Mouse (Mus musculus): Measurements from ENCODE around the gene Akap12.

Akap12 gene

DNA sequence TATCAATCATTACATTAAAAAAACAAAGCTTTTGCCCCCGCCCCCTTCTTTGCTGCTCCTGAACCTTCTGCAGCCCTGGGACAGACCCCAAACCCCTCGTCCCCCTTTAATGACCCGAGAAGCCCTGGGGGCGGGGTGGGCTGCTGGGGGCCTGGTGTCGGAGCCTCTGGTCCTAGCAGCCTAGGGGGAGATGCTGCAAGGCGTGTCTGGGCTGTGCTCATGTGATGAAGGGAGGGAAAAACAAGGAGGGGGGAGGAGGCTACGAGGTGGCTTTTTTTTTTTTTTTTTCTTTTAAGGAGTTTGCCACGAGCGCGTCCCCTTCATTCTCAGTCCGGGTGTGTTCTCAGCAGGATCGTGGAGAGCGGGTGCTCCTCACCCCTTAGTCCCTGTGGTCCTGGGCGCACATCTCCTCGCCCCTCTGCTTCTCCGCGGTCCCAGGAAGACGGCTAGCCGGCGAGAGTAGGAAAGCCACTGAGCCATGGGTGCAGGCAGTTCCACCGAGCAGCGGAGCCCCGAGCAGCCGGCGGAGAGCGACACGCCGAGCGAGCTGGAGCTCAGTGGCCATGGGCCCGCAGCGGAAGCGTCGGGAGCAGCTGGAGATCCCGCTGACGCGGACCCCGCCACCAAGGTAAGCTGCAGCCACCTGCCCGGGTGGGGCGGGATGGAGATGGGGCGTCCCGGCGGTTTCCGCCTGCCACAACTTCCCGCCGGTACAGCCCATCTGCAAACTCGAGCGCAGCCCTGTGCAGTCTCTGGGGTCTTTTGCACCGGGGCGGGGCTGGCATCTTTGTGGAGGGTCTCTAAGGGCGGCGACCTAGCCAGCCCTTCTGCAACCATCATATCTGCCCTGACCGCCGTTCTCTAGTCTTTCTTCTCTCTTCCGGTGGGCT, at the start of gene Akap12:
Gene Akap12 (plus strand): TSS at position 340 of the 890 bp plus-strand sequence.
- peak; percentile 79 for DNase-seq

DNA sequence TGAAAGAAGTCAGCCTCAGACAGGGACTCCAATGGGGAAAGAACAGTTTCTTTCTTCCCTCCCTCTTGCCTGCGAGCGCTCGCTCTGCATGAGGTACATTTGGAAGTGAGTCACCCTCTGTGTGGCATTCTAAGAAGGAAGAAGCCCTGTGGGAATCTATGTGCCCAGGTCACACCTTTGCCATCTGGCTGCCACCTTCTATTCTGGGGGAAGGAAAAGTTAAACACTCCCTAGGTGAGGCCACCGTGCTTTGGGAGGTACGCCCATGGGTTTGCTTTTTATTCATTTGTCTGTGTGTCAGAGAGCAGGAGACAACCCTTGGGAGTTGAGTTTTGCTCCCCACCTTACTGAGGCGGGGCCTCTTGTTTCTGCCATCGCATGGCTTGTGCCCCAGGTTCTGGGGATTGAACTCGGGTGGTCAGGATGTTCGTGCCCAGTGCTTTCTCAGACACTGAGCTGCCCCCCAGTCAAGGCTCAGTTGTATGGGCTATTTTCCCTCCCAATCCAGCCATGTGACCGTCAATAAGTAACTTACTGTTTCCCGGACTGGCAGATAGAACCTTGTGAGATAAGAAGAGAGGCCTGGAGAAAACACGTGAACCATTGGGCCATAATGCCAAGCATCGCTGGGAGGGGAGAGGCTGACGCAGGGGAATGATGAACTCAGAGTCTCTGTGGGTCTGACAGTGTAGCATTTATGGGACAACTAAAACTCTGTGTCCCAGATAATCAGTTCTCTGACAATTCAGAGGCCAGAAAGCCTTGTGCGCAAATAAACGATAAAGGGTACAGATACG, 35.4 kb upstream of the Akap12 start:
- no peak for DNase-seq

GRCm38 (mm10) chr10:4233102-4233501, 33.1 kb upstream of the Akap12 start:
- DNase-seq, result no peak

DNA sequence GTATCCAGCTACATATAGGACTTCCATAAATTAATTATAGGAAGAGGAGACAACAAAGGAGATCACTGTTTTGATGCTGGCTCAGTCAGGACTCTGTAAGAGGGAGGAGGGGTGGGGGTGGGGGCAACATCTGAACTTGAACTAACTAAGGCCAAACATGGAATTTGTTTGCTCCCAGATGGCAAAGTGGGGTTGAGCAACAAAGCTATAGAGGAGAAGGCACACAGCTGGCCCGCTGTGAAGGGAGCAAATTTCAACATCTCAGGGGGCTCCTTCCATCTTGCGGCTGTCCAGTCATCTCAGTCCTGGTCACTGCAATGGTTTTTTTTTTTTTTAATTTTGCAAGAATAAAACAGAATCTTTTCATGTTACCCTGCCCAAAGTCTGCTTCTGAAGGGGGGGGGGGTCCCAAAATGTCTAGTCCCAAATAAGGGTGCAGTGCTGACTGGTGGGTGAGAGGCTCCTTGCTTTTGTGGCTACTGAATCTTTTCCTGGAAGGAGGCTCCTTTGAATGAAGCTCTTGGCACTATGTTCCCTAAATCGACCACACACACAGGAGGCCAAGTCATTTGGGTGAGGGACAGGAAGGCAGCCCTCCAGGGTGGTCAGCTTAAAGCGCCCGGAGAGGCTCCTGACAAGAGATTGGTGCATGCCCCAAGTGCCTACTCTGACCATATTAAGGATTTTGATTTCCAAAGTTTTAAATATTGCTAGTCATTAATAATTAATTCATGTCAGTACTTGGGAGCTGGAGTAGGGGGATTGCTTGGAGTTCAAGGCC, 26.2 kb upstream of the Akap12 start:
- DNase-seq, result no peak

GRCm38 (mm10) chr10:4243591-4244300, 22.4 kb upstream of the Akap12 start:
- no peak for DNase-seq

GRCm38 (mm10) chr10:4245812-4246211, 20.4 kb upstream of the Akap12 start:
- no peak for DNase-seq

DNA sequence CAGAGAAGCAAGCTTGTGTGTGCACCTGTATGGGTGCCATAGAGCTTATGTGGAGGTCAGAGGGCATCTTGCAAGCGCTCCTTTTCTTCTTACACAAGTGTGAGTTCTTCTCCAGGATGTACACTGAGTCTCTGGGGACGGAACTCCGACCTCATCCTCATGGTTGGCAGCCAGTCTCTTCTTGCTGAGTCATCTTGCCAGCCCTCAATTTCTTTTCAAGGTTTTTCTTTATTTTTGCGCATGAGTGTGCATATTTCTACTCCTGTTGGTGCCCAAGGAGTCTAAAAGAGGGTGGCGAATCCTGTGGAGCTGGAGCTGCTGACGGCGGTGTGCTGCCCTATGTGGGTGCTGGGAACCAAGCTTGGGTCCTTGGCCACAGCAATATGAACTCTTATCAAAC, 19.8 kb upstream of the Akap12 start:
- DNase-seq, result no peak

- no peak for DNase-seq
Observed at GRCm38 (mm10) chr10:4249235-4249845, 16.8 kb upstream of the Akap12 start.

DNA sequence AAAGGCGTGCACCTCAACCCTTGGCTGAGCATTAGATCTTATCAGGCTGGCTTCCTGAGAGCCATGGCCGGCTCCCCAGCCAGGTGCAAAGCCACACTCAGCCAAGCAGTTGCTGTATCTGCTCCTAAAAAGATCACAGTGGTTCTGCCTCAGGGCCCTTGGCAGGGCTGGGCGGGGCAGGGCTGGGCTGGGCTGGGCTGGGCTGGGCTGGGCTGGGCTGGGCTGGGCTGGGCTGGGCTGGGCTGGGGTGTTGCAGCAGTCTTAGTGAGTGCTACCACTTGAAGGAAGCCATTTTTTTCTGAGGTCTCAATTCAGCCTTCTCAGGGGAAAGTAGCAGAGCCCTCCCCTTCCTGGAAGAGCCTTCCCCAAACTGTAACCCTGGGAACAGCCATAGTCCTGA, 15.5 kb upstream of the Akap12 start:
- no peak for DNase-seq

DNA sequence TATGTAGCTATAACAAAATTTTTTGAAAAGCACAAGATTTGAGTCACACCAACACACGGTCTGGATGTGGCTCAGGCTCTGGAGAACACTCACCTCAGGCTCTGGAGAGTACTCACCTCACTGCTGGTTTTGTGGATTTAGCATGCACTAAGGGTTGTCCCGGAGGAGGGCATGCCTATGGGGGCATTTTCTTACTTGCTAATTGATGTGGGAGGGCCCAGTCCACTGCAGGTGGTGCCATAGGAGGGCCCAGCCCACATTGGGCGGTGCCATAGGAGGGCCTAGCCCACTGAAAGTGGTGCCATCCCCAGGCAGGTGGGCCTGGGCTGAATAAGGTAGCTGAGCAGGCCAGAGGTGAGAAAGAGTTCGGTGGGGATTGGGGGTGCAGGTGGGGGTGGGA, 12.6 kb upstream of the Akap12 start:
- no peak for DNase-seq

DNA sequence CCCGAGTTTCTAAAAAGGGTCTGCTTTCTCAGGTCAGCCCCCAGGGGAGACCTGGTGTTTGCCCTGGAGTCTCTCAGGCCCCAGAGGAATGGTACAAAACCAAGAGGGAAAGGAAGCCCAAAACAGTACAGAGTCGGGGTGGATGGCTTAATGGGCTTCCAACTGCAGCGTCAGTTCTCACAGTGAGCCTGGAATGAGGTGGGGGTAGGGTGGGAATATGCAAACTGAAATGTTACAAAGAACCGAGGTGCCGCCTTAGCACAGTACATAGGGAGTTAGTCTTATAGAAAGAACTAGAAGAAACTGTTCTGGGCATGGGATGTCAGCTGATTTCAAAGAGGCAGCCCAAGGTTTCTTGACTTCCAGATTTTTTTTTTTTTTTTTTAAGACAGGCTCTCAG, 11.7 kb upstream of the Akap12 start:
- DNase-seq, result no peak

GRCm38 (mm10) chr10:4260925-4261324, 5.3 kb upstream of the Akap12 start:
- no peak for DNase-seq

DNA sequence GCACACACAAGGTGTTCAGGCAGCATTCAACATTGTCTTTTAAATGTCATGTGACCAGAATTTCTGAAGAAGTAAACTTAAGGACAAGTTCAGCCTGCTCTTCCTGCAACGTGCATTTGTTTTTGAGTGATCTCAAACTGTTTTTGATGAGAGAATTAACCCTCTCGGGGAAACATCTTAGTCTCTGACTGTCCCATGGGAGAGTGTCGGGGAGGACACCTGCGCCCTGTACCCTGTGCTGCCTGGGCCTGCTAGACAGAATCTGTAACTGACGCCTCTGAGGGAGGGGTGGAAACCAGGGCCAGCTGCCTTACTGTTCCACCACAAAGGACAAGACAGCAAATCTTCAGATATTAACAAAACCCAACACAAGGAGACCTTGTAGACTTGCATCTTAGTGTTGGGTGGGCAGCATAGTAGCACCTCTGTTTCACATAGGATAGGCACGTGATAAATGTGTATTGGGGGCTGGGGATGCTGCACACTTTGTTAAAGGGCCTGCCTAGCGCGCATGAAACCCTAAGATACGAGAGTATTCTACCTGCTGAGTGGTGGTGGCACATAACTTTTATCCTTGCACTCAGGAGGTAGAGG, 4.7 kb upstream of the Akap12 start:
- DNase-seq, result peak; percentile 37

GRCm38 (mm10) chr10:4265641-4266040, 539 bp upstream of the Akap12 start:
- DNase-seq, result peak; percentile 27

- DNase-seq, result peak; percentile 45
Observed at GRCm38 (mm10) chr10:4266931-4267310, 741 bp downstream of the Akap12 start.

DNA sequence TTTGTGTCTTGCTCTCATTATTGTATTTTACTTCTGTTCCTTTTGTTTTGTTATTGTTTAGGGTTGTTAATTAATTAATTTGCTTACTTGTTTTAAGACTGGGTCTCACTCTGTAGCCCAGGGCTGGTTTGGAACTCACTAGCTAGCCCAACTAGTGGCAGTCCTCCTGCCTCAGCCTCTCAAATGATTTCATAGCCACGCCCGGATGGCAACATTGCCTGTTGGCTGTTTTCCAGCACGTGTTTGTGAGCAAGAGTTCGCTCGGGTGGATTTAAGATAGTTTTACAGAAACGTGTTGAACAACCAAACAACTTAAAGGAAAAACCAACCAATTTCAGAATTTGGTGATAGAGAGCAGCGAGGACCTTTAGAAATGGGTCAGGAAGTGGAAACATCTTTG, 1.3 kb downstream of the Akap12 start:
- no peak for DNase-seq

- no peak for DNase-seq
Observed at GRCm38 (mm10) chr10:4268140-4268539, 2.0 kb downstream of the Akap12 start.

DNA sequence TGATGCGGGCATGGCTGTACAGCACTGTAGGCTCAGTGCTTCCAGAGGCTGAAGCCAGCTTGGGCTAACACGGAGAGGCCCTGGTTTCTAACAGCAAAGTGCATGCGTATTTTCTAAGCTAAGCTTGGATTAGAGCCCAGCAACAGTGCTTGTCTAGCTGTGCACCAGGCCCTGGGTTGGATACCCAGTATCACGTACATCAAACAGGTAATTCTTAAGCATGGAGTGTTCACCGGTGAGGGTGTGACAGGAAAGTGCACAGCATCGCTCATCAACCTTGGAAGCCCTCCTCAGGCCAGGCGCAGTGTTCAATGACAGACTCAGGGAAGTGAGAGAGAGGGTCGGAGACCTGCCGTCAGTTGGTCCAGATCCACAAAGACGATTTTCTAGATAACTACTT, 9.4 kb downstream of the Akap12 start:
- no peak for DNase-seq

- DNase-seq, result no peak
Observed at GRCm38 (mm10) chr10:4276081-4276480, 9.9 kb downstream of the Akap12 start.

DNA sequence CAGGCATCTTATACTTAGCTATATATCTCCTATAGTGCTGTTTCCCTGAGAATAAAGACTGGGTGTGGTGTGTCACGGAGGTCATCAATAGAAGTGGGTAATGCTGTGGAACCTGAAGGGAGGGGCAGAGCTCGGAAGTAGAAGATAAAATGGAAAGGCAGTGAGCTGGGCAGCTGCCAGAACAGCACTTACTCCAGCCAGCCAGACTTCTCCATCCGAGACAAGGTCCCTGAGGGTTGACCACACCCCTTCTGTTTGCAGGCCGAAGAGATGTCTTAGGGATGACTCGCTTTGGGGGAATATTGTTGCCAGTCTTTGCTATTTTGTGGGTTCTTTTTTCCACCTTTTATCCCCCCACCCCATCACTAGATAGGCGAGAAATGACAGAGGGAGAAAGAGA, 11.9 kb downstream of the Akap12 start:
- no peak for DNase-seq

DNA sequence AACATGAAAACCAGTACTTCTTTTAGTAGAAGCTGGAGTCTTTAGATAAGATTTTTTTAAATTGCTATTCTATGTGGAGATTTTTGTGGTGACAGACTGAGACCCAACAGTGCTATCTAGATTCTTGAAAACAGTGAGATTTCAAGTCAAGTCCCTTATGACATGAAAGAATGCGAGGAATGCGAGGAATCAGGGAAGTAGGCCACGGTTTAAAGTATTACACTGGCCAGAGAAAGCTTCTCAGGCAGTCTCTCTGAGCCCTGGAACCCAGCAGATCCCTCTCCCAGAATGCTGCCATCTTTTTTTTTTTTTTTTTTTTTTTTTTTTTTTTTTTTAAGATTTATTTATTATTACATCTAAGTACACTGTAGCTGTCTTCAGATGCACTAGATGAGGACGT, 16.2 kb downstream of the Akap12 start:
- DNase-seq, result no peak

- no peak for DNase-seq
Observed at GRCm38 (mm10) chr10:4284781-4285180, 18.6 kb downstream of the Akap12 start.
